Mouse (Mus musculus): ENCODE measurements around the gene Tmem234. TPM values are rescaled to one million over a fixed set of nuclear protein-coding genes. Genes with fewer than 3 reads are reported as not detected.

Gene Tmem234
- total and polyA plus RNA-seq, 3 experiments: 90.9 to 108 (median 100) TPM

GRCm38 (mm10) chr4:129622120-129622802, 21.8 kb downstream of the Tmem234 start:
- no peak for DNase-seq

GRCm38 (mm10) chr4:129622803-129623535, 22.5 kb downstream of the Tmem234 start:
- no peak for DNase-seq

DNA sequence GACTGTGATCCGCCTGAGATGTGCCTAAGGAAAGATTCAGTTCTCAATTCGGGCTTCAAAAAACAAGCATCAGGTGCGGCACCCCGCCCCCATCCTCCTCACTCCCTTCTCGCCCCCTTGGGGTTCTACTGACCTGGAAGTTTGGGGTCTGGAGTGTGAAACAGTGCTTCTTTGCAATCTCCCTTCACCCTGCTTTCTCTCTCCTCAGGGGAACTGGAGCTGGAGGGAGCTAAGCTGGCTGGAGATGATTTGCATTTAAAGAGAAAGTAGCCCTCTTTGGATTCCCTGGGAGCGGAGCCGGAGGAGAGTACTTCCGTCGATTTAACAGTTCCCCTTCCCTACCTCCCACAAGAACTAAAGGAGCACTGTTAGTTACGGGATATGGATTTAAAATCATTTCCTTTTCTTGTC, 23.2 kb downstream of the Tmem234 start, which contains the start of gene Ccdc28b:
Ccdc28b (minus strand) TSS at position 267 of the 411 bp plus-strand sequence.
- peak; percentile 78 for DNase-seq

DNA sequence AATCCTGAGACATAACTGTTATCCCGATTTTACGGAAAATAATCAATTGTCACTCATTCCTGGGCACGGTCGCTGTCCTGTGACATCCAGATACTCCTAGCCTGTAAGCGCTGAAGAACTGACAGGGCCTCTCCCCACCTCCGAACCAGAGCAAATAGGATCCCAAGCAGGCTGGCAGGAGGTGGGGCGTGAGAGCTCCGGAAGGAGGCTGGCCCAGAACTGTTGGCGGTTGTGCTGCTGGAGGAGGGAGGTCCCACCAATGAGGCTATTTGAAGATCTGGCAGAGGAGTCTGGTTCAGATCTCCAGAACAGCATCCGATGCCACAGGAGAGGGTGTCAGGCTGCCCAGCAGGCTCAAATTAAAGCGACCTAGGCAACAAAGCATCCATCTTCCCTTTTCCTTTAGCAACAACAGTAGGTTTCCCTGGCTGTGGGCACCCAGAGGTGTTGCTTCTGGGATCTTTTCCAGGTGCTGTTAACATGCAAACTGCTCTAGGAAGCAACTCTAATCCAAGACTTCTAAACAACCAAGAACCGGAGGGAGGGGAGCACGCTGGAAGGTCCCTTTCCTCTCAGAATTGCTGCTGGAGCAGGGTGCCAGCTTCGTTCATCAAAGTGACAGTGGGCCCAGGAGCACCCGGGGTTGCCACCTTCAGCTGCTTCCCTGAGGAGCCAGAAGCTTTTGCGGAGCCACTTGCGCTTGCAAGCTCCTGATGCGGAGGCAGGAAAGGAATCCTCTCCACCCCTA, 24.0 kb downstream of the Tmem234 start:
- DNase-seq: peak; percentile 93

- DNase-seq: peak; percentile 64
Observed at GRCm38 (mm10) chr4:129625029-129625370, 24.5 kb downstream of the Tmem234 start.

DNA sequence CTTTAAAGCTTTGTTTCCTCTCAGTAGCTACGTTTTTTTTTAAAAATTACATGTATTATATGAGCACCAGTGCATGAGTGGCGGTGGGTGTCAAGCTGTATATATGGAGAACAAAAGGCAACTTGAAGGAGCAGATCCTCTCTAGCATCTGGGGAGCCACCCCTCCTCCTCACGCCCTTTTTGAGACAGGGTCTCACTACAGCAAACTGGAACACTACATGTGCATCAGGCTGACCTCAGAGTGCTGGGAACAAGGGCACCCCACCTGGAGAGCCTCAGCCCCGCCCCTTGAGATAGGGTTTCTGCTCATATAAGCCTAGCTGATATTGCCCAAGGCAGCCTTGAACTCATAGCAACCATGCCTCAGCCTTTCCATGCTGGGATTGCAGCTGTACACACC, 25.0 kb downstream of the Tmem234 start:
- no peak for DNase-seq

DNA sequence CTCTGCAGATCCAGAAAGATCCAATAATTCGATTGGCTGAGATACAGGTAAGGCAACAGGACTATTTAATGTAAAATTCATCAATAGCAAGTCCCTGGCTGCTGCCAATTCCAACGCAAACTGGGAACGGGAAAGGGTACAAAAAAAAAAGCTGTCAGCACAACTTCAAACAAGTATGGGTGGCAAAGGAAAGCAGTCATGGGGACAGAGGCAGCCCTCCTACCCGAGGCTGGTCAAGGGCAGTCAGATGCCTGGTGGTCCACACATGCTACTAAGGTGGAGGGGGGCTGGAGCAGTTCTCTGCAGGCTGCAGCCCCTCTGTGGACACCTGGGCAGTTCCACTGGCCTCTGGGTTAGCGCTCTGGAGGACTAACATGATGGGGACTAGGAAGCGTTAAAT, 25.6 kb downstream of the Tmem234 start:
- DNase-seq: no peak

DNA sequence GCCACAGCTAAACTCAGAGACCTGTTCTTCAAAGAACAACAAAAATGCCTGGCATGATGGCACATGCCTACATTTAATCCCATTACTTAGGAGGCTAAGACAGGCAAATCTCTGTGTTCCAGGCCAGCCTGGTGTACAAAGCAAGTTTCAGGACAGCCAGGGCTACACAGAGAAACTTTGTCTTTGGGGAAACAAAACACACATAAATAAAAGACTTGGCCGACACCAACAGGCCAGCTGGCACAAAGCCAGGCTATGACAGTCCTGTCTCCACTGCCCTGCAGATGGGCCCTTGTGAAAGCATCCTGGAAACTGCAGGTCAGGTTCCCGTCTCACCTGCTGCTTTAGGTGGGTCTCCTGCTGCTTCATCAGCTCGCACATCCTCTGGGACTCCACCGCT, 30.5 kb downstream of the Tmem234 start:
- peak; percentile 67 for DNase-seq

- DNase-seq: no peak
Observed at GRCm38 (mm10) chr4:129631867-129632266, 31.4 kb downstream of the Tmem234 start.

- no peak for DNase-seq
Observed at GRCm38 (mm10) chr4:129633852-129634251, 33.4 kb downstream of the Tmem234 start.

DNA sequence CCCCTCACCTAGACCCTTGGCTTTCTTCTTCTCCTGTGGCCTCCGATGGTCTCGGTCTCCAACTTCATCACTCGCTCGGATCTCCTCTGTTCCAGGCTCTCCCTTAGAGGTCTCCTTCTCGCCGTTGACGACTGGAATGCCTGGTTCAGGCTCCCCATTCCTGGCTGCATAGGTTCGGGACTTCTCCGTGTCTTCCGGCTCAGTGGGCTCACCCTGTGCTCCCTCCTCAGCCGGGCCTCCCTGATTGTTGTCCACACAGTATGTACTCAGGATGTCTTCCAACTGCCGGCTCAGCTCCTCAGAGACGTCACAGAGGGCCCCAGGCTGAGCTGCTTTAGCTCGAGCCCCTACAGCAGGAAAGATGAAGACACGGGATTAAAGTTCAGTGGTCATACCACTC, 38.8 kb downstream of the Tmem234 start:
- DNase-seq: no peak

DNA sequence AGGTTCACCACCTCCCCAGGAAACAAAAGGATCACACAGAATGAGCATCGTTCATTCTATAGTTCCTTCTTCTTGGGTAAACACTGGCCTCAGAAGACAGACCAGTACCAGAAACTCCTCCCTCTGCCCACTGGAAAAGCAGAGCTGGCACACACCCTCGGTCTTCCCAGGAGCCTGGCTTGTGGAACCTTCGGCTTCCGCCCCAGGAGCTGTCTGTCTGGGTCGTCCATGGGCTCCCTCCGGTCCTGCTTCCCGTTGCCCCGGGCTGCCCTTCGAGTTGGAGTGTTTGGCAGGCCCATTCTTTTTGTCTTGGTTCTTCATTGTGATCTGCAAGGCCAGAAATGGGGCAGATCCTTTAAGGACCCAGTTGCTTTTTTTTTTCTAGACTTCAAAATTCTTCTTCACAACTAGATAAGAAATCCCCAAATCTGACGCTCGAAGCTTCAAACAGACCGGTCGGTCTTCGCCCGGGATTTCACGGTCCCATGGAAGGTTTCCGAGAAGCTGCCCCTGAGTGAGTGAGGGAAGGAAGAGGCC, 39.7 kb downstream of the Tmem234 start:
- peak; percentile 69 for DNase-seq

- peak; percentile 97 for DNase-seq
Observed at GRCm38 (mm10) chr4:129640638-129641467, 40.4 kb downstream of the Tmem234 start, which contains the start of gene Txlna. Gene Txlna (minus strand): TSS chr4:129641065.

DNA sequence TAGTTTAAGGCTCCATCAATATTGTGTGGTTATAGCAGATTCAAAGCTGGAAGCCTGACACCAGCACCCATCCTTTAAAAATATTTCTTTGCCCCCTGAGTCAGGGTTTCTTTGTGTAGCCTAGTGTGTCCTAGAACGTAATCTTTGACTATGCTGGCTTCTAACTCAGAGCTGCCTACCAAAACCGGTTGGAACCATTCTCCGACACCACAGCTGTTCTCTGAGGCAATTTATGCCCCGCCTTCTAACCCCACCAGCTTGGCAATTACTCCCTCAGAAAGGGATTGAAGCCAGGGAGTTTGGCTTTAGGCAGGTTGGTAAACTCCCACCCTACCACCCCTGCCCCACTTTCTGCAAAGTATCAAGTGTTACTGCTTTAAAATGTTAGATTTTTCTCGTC, 41.3 kb downstream of the Tmem234 start:
- DNase-seq: peak; percentile 25

DNA sequence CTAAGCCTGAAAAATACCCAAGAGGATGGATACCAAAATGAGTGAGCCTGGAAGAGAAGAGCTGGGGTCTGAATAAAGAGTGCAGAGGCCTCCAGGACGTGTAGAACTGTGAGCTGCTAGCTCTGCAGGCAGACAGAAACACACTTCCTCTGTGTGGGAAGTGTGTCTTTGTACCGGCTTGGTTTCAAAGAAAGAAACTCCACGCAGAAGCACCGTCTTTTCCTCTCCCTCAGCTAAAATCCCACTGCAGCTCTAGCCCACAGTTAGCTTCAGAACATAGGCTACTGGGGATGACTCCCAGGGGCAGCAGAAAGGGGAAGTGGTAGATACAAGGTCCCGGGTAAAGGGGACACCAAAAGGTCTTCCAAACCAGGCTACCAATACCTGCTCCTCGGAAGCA, 44.7 kb downstream of the Tmem234 start:
- no peak for DNase-seq

DNA sequence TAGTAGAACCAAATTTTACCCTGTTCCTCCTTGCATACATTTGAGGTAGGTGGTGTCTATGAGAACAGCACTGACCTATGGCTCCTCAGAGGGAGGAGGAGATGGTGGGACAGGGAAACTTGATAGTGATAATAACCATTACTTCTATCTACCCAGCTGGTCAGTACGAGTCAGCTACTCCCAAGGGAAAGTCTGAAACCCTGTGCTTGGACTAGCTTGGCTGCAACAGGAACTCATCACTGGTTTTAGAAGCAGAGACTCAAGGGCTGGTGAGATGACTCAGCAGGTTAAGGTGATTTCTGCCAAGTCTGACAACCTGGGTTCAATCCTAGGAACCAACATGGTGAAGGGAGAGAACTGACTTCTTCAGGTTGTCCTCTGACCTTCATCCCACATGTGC, 48.2 kb downstream of the Tmem234 start:
- DNase-seq: no peak

DNA sequence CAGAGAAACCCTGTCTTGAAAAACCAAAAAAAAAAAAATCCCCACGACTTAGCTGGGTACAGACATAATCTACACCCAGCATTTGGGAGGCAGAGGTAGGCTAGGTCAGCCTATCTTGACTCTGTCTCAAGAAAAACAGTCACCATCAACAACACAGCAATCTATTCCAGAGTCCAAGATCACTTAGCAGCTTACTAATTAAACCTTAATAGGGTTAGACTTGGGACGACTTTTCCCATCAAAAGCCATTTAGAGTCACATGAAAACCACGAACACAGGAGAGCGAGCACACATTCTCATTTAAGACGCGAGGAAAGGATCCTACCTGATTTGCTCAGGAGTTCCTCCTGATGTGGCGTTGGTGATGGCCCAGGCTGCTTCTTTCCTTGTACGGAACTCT, 49.9 kb downstream of the Tmem234 start:
- no peak for DNase-seq

- DNase-seq: no peak
Observed at GRCm38 (mm10) chr4:129654770-129655169, 54.3 kb downstream of the Tmem234 start.

DNA sequence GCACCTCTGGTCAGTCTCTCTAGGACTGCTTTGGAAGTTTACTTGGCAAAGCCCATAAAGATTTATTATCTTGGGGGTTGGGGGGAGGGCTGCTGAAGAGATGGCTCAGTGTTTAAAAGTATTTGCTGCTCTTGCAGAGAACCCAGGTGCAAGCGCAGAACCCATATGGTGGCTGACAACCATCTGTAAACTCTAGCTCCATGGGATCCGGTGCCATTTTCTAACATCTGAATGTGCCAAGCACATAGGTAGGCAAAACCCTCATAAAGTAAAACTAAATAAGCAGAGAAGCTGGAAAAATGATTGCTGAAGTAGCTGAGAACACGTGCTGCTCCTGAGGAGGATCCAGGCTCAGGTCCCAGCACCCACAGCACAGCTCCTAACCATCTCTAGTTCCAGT, 61.1 kb downstream of the Tmem234 start:
- DNase-seq: no peak

DNA sequence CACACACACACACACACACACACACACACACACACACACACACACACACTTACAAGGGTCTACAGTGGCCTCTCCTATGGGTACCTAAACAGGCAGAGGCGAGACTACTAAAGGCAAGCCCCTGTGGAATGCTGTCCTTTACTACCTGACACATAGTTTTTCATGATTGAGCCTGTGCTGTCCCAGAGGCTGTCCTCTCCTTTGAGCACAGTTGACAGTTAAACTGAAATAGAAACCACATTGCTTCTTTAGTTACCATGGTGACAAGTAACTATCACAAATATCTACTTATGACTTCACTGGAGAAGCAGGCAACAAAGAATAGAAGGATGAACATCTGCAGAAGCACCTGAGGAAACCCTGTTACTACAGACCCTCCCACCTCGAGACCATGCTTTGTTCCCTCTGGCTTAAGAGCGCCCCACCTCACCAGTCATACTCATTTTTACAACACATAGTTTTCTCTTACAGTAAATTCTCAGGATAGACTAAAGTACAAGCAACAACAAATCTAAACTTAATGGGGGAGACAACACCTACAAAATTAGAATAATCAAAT, 61.9 kb downstream of the Tmem234 start:
- no peak for DNase-seq

- peak; percentile 74 for DNase-seq
Observed at GRCm38 (mm10) chr4:129671491-129672082, 71.1 kb downstream of the Tmem234 start.

Data from adrenal gland, adult 2 months (tissue).